Comparison of ENCODE assay signal across 18 mouse cellular contexts in the genomic region with DNA sequence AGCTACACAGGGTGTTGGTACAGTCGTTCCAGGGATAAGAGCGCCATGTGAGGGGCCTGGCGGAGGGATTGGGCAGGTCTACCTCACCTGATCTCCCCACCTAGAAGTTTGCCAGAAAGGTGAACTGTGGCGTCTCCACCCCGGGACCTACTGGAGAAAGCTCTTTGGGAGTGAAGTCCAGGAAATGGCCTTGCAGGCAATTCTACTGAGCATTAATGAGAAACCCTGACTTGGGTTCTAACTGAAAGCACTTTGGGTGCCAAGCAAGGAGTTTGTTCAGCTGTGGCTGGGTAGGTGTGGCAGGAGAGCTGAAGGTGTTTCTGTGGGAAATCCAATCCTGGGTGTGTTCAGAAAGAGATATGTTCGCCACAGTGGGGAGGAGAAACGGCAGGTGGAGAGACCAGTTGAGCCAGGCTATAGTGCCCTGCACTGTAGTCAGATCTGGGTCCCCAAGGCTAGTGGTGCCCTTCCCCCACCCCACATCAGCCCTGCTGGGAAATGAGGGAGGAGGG. TPM values are rescaled to one million over a fixed set of nuclear protein-coding genes. Genes with fewer than 3 reads are reported as not detected.
DNase-seq lines count a peak whose midpoint lies in the region; ATAC-seq and TF ChIP-seq lines count a peak whose summit lies in the region.
"Had no signal": no experiment of that assay in that cellular context is flagged by ENCODE, and none has a peak within 500 bp of the region (broad histone marks: within the 10 kb centered on the region; RNA-seq: fewer than 3 reads in every experiment).

No protein-coding gene starts in this region.

- ATAC-seq in heart, embryonic 15.5 days (replicated peaks; ENCODE audit: insufficient number of reproducible peaks, insufficient read depth, low FRiP score, low read depth): no peak
- ATAC-seq in forebrain, embryonic 13.5 days: no peak
- ATAC-seq in lung, embryonic 14.5 days (ENCODE audit: insufficient read depth): peak; percentile 53
- ATAC-seq: Patski had no signal

- H3K27ac ChIP-seq in heart, embryonic 15.5 days: peak overlapping the region; percentile 40; the same call in 1 of the 2 replicates
- peak overlapping the region; percentile 93 for H3K27ac ChIP-seq in forebrain, embryonic 13.5 days
- H3K27ac ChIP-seq in lung, embryonic 14.5 days (ENCODE audit: low read depth): peak overlapping the region; percentile 66
- H3K27ac ChIP-seq: embryonic facial prominence, embryonic 12.5 days; gastrocnemius, adult 2 months had no signal

- no peaks in the 10 kb centered on the region for H3K9me3 ChIP-seq in heart, embryonic 15.5 days (replicated peaks)
- H3K9me3 ChIP-seq in E14TG2a.4 (ENCODE audit: low read length): no peaks in the 10 kb centered on the region
- H3K9me3 ChIP-seq in forebrain, embryonic 13.5 days (replicated peaks): no peaks in the 10 kb centered on the region
- H3K9me3 ChIP-seq in lung, embryonic 14.5 days (ENCODE audit: low read depth, low read length): no peaks in the 10 kb centered on the region
- H3K9me3 ChIP-seq: embryonic facial prominence, embryonic 12.5 days; midbrain, embryonic 12.5 days had no signal

- H3K4me1 ChIP-seq in heart, embryonic 15.5 days (replicated peaks): peaks cover 33% of the 10 kb centered on the region
- H3K4me1 ChIP-seq in E14TG2a.4 (replicated peaks; ENCODE audit: low read depth, low read length): peaks cover 36% of the 10 kb centered on the region
- peaks cover 46% of the 10 kb centered on the region for H3K4me1 ChIP-seq in forebrain, embryonic 13.5 days
- H3K4me1 ChIP-seq in lung, embryonic 14.5 days (ENCODE audit: insufficient read depth): peaks cover 18% of the 10 kb centered on the region

- intact Hi-C loops in heart, postnatal 14 days (cut with DNase I): no loop called here

- no peak overlapping the region for H3K4me3 ChIP-seq in heart, embryonic 15.5 days
- H3K4me3 ChIP-seq in E14TG2a.4 (replicated peaks; ENCODE audit: low read length): peak overlapping the region; percentile 65
- H3K4me3 ChIP-seq in forebrain, embryonic 13.5 days: no peak overlapping the region
- no peak overlapping the region for H3K4me3 ChIP-seq in lung, embryonic 14.5 days (ENCODE audit: low read depth, low read length)
- H3K4me3 ChIP-seq: embryonic facial prominence, embryonic 12.5 days had no signal

- H3K4me2 ChIP-seq in heart, embryonic 15.5 days: no peak overlapping the region
- H3K4me2 ChIP-seq in forebrain, embryonic 13.5 days: 0 out of 2 replicates have a peak overlapping the region, but pooled peaks have one; percentile 64
- H3K4me2 ChIP-seq in lung, embryonic 14.5 days: 0 out of 2 replicates have a peak overlapping the region, but pooled peaks have one; percentile 7

- peaks cover 11% of the 10 kb centered on the region; the same call in 1 of the 2 replicates for H3K27me3 ChIP-seq in heart, embryonic 15.5 days
- peaks cover 62% of the 10 kb centered on the region for H3K27me3 ChIP-seq in E14TG2a.4 (ENCODE audit: insufficient read depth, low read length)
- H3K27me3 ChIP-seq in forebrain, embryonic 13.5 days: peaks cover 32% of the 10 kb centered on the region
- H3K27me3 ChIP-seq in lung, embryonic 14.5 days (ENCODE audit: insufficient read depth, low read length): 0 out of 2 replicates have a peak, but pooled peaks cover 6% of the 10 kb centered on the region

- no peak for TF ChIP-seq CTCF in E14TG2a.4 (conservative IDR thresholded peaks at IDR 0.05; ENCODE audit: low read length)
- TF ChIP-seq CTCF in lung, embryonic 14.5 days (IDR thresholded peaks at IDR 0.05; ENCODE audit: low read depth): no peak

- no peak overlapping the region for H3K9ac ChIP-seq in heart, embryonic 15.5 days
- no peak overlapping the region for H3K9ac ChIP-seq in forebrain, embryonic 13.5 days
- no peak overlapping the region for H3K9ac ChIP-seq in lung, embryonic 14.5 days
- H3K9ac ChIP-seq: embryonic facial prominence, embryonic 12.5 days; midbrain, embryonic 12.5 days had no signal

- DNase-seq in heart, postnatal 14 days: no peak
- DNase-seq in lung, embryonic 14.5 days: no peak
- DNase-seq in thymus, postnatal 14 days: no peak
- DNase-seq in adrenal gland, postnatal 36 days: no peak
- DNase-seq in gastrocnemius, adult 8-10 months (ENCODE audit: low spot score in 2 of 2): no peak
- DNase-seq: cerebellum, adult 2 months; gastrocnemius, adult 2 months; thymus, postnatal 4 days had no signal

- no peaks in the 10 kb centered on the region for H3K36me3 ChIP-seq in heart, embryonic 15.5 days
- H3K36me3 ChIP-seq in E14TG2a.4 (ENCODE audit: insufficient read depth, low read length): no peaks in the 10 kb centered on the region
- H3K36me3 ChIP-seq in forebrain, embryonic 13.5 days (ENCODE audit: poor library complexity, severe bottlenecking): no peaks in the 10 kb centered on the region
- H3K36me3 ChIP-seq in lung, embryonic 14.5 days (ENCODE audit: insufficient read depth): no peaks in the 10 kb centered on the region
- H3K36me3 ChIP-seq: embryonic facial prominence, embryonic 12.5 days; midbrain, embryonic 12.5 days had no signal

- WGBS in heart, embryonic 15.5 days: 66% methylated on average over 7 of the region's 7 CpGs
- 78% methylated on average over 7 of the region's 7 CpGs for WGBS in forebrain, embryonic 13.5 days
- 59% methylated on average over 7 of the region's 7 CpGs for WGBS in lung, embryonic 14.5 days

RNA-seq across cellular contexts. Expression of a gene that starts 0.8 kb away (rescaled TPM):
- polyA plus RNA-seq in heart, embryonic 15.5 days (2015; fragmentation: Nextera tagmentation; extraction: Ambion mirVana): 0.21 and 0.49 TPM in 2 replicates
- total RNA-seq in heart, postnatal 14 days (2021): 1 to 10 TPM in 1 of 2 experiments, under 1 TPM in 1; 0.44 to 1.6 TPM
- polyA plus RNA-seq in forebrain, embryonic 13.5 days (2015; fragmentation: Nextera tagmentation; extraction: Ambion mirVana): 0.13 and 0.16 TPM in 2 replicates
- 1.5 TPM in 2 replicates for polyA plus RNA-seq in lung, embryonic 14.5 days (2014; fragmentation: Nextera tagmentation; extraction: Ambion mirVana)
- 10 to 100 TPM; 21.0 to 38.8 TPM for total RNA-seq in adrenal gland, postnatal 36 days (2021)
- total RNA-seq in gastrocnemius, adult 8-10 months (2022): 1 to 10 TPM in 2 of 4 experiments, under 1 TPM in 2; 0.46 to 2.0 (median 1.2) TPM
- total RNA-seq: liver, adult 2 months had no signal
- polyA plus RNA-seq: C2C12; liver, adult 2 months; Patski had no signal

RNA-seq across cellular contexts. Expression of a gene that starts 4.6 kb away (rescaled TPM):
- not detected in 2 replicates for polyA plus RNA-seq in heart, embryonic 15.5 days (2015; fragmentation: Nextera tagmentation; extraction: Ambion mirVana)
- not detected for total RNA-seq in heart, postnatal 14 days (2021)
- not detected in 2 replicates for polyA plus RNA-seq in forebrain, embryonic 13.5 days (2015; fragmentation: Nextera tagmentation; extraction: Ambion mirVana)
- not detected in 2 replicates for polyA plus RNA-seq in lung, embryonic 14.5 days (2014; fragmentation: Nextera tagmentation; extraction: Ambion mirVana)
- total RNA-seq in adrenal gland, postnatal 36 days (2021): under 1 TPM; 0.26 to 0.70 TPM
- not detected for total RNA-seq in gastrocnemius, adult 8-10 months (2022)
- total RNA-seq: gastrocnemius, adult 2 months; layer of hippocampus, adult 18-20 months; liver, adult 2 months had no signal
- polyA plus RNA-seq: C2C12; embryonic facial prominence, embryonic 12.5 days; hindbrain, embryonic 11.5 days; liver, adult 2 months; midbrain, embryonic 12.5 days; Patski had no signal

RNA-seq across cellular contexts. Expression of a gene that starts 50.5 kb away (rescaled TPM):
- polyA plus RNA-seq in heart, embryonic 15.5 days (2015; fragmentation: Nextera tagmentation; extraction: Ambion mirVana): 47.0 and 52.7 TPM in 2 replicates
- 10 to 100 TPM; 77.3 to 83.3 TPM for total RNA-seq in heart, postnatal 14 days (2021)
- polyA plus RNA-seq in forebrain, embryonic 13.5 days (2015; fragmentation: Nextera tagmentation; extraction: Ambion mirVana): 5.8 and 6.6 TPM in 2 replicates
- 10.4 and 12.5 TPM in 2 replicates for polyA plus RNA-seq in lung, embryonic 14.5 days (2014; fragmentation: Nextera tagmentation; extraction: Ambion mirVana)
- 10 to 100 TPM; 54.2 to 78.7 TPM for total RNA-seq in adrenal gland, postnatal 36 days (2021)
- 100 to 1,000 TPM in 2 of 4 experiments, 10 to 100 TPM in 2; 97.9 to 127 (median 108) TPM for total RNA-seq in gastrocnemius, adult 8-10 months (2022)

Comparison
In these comparisons a context has a peak if more than half of its experiments do, and no peak if none do; other contexts are left out.
1. H3K27ac ChIP-seq: peak in every context shown above with its lines; median percentile 93 in forebrain, embryonic 13.5 days; 66 in lung, embryonic 14.5 days; 40 in heart, embryonic 15.5 days.
2. RNA of a gene that starts 0.8 kb away (total RNA-seq): 21.0 to 38.8 TPM in adrenal gland, postnatal 36 days; 0.46 to 2.0 TPM in gastrocnemius, adult 8-10 months and 0.44 to 1.6 TPM in heart, postnatal 14 days; every median in the first group is over 4 times any median in the second.